Mouse (Mus musculus) mouse trophoblast stem cell (cell line): ENCODE results near the gene Prl7a2.

Experiments used
- in situ Hi-C, 2 experiments: fragments of 300-500 bp; cut with MseI, MboI; formaldehyde crosslinking; loops; 2 replicates in 1 of 2; 3 replicates in 1 of 2; pipeline ENCODE4 v1.15.1; 2025

The Prl7a2 gene

DNA sequence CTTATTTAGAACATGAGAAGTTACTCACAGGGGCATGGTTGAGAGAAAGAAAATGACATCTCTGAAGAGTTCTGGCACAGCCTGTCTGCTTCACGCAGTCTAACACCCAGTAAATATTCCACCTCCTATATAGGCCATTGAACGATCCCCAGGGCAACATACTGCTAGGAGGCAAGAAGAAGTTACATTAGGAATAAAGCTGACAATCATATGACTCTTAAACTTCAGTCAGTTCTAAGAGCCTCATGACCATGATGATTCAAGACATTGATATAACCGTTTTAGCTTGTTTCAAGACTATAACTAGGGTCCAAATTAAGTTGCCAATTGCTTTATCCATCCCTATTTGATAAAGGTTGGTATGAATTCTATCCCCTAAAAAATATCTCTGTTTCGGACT lies at the start of gene Prl7a2:
Gene Prl7a2, minus strand, starts transcription at position 101 of the 400 bp plus-strand sequence.
- in situ Hi-C loops = no loop called here

DNA sequence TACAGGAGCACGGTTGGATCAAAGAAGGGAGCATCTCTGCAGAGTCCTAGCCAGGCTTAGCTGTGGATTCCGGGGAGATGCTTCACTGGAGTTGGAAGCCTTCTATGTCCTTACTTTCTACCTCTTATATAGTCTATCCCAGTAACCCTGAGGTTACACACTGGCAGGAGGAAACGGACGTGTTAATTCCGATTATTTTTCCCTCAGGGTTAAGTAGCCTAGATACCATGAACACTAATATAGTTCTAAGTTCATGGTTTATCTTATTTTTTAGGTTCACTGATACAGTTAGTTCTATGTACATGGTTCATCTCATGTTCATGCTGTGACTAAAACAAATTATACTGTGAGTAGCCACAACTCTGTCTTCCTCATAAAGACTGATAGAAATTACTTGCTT lies 48.8 kb upstream of the Prl7a2 start, which contains the start of gene Prl7d1:
Gene Prl7d1, minus strand, starts transcription at position 101 of the 400 bp plus-strand sequence.
- in situ Hi-C loops = no loop called here

DNA sequence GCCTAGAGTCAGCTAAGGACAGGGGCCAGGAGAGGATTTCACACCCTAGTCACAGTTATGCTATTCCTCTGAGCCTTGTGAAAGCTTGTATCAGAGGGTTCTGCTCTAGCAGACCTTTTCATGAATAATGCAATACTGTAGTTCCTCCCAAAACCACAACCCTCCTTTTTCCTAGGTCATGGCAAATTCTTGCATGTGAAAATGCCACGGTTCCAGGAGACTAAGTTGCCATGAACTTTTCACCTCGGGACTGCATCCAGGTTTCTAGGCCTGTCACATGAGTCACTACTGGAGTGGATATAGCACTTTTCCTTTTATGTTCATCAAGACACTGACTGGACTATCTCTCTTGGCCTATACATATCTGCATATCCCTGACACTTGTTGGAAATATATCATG lies 38.7 kb upstream of the Prl7a2 start:
- in situ Hi-C loops = no loop called here

DNA sequence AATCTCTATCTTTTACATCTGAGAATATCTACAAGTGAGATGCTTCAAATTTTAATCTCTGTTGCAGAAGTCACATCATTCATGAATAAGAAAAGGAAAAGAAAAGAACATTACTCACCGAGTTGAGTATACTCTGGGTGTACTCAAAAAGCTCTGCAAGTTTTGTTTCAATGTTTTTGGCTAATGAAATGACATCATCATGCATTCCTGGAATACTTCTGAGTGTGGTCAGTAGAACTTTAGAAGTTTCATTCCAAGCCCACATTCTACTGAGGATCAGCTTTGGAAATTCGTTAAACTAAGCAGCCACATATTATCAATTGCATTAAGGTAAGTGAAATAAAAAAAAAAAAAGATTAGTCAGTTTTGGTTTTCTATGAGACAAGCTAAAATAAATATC lies 7.1 kb downstream of the Prl7a2 start:
- in situ Hi-C loops = no loop called here

DNA sequence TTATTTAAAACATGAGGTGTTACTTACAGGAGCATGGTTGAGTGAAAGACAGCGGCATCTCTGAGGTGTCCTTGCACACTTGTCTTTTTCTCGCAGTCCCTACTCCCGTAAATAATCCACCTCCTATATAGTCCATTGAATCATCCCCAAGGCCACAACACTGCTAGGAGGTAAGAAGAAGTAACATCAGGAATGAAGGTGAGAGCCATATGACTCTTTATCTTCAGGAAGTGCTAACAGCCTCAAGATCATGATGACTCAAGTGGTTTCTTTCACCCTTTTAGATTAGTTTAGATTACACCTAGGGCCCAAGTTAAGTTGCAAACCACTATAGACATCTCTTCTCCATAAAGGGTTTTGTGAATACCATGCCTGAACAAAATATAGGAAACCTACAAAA lies 25.4 kb downstream of the Prl7a2 start, which contains the start of gene Prl7a1:
Gene Prl7a1, minus strand, starts transcription at position 101 of the 400 bp plus-strand sequence.
- in situ Hi-C loops = no loop called here

DNA sequence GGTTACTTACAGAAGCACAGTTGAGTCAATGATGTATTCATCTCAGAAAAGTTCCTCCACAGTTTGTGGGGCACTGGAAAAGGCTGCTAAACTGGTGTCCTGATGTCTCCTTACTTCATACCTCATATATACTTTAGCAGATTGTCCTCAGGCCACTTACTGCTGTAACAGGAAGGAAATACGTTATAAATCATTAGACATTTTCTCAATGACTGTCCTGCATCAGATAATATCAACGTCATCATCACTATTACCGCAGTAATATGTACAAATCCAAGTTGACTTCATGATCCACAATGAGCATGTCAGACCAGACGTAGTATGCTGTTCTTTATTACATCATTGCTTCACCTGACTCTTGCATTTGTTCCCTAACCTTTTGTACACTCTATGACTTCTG lies 57.4 kb downstream of the Prl7a2 start, which contains the start of gene Prl7b1:
Gene Prl7b1, minus strand, starts transcription at position 101 of the 400 bp plus-strand sequence.
- in situ Hi-C loops = no loop called here
